Mouse (Mus musculus) spleen, adult 18-20 months (tissue): ENCODE data around the gene Dtnbp1.

Source experiments
- DNase-seq, 2 experiments: peaks; one replicate each; pipeline ENCODE4 v3.0.0; 2022; ENCODE audit warnings: mixed read lengths in 2 of 2

The Dtnbp1 gene

DNA sequence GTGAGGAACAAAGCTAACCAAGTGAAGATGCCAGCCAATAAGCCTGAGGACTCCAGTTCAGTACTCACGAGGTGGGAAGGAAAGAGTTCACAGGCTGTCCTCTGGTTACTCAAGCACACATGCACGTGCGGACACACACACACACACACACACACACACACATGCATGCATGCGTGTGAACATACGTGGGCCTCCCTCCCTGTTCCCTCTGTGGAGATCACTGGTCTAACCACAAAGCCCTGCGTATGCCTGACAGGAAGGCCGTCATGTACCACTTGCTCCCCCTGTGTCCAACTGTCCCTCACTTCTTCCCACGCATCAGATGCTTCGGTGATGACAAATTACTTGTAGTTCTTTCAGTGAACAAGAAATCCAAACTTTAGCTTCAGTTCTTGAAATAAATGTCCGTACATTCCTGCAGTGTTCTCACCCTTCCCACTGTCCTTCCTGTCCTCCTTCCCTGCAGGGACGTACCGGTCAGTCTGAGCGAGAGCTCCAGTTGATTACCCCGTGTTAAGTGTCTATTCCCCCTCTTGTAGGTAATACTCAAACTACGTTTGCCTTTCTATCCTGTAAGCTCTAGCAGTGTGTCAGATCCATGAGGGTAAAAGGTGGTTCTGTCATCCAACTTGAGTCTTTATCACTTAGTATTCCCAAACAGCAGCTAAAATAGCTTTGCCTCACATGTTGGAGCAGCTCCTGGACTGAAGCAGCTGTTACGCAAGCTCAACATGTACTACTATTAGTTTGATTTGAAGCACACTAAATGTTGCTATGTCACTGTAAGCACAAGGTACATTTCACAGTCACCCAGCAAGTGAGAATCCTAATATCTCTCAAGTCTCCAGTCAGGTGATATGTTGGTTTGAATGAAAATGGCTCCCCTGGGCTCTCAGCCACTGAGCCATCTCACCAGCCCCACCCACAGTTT lies 53.4 kb downstream of the Dtnbp1 start:
- no peak for DNase-seq

DNA sequence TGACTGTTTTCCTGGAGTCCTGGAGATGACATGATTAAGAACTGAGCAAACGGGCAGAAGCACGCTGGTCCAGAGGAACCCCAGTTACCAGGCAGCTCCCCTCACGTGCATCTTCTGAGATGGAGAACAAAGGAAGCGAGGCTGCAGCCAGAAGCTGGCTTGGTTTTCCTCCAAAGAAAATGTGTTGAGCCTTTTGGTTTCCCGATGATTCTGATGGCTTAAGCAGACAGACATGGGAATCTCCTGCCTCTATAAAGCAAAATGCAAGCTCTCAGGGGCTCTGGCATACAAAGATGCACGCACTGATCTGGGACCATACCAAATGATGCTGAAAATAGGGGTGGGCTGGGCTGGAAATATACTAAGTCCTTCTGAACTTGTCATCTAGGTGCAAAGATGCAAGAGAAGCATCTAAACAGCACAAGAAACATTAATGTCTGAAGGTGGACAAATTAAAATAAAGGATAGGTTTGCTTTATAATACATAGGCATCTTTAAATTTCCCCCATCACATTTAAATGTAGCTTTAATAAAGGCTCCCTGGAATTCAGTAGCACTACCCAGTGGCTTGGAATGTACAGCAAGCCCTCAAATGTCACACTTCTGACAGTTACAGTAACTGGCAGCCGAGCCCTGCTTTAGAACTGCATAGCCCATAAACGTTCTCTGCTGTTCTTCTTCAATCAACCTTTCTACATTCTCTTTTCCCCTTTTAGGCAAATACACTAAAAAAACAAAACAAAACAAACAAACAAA lies 54.9 kb downstream of the Dtnbp1 start:
- no peak for DNase-seq

DNA sequence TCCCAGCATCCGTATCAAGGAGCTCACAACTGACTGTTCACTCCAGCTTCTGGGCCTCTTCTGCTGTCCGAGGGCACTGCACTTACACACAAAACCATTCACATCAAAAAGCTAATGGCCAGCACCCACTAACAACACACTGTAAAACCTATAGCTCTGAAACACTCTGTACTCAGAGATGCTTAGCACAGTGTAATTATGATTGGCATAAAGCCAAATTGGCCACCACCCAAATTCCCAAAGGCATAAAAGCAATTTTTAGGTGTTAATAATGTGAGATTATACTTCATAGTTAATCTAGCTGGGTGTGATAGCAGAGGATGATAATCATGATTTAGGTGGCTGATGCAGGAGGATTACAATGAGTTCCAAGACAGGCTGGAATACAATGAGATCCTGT lies 58.3 kb downstream of the Dtnbp1 start:
- DNase-seq: no peak

DNA sequence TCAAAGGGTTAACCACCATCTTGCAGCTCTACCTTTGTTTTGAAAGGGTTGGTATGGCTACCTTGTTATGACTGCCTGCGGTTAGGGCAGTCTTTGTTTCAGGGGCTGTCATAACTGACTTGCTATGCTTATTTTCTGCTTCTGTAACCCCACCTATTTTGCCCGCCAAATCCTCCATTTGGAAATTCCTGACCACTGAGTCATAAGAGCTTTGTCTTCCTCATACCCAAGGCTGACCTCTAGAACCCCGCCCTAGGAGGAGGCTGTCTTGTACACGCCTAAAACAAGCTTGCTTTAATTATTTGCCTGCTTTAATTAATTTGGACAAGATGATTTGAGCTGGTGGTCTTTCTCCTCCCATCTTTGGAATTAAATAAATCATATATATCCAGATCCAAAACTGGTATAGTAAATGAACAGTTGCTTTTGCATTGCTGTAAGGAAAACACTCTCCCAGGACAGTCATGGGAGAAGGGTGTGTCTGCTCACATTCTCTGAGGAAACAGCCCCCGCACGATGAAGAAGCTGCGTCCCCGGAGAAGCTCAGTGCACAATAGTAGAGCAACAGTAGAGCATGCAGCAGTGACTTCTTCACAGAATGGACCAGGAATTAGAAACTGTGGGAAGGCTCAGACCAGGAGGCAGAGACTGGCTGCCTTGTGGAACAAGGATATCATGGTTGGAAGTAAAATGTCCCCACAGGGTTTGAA lies 62.5 kb downstream of the Dtnbp1 start:
- DNase-seq: no peak

DNA sequence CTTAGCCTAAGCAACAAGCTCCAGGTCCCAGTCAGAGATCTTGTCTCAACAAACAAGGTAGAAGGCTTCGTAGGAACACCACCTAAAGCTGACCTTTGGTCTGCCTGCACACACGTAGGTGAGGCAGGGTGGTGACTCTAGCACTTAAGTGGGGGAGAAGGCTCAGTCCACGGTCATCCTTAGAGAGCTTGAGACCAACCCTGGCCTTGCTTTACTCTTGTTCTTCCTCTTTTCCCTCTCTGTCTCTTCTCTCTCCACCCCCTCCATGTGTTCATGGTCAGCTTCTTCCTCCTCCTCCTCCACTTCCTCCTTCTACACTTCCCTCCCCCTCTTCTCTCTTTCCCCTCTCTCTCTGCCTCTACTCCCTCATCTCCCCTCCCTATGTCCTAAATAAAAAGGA lies 64.3 kb downstream of the Dtnbp1 start:
- no peak for DNase-seq

DNA sequence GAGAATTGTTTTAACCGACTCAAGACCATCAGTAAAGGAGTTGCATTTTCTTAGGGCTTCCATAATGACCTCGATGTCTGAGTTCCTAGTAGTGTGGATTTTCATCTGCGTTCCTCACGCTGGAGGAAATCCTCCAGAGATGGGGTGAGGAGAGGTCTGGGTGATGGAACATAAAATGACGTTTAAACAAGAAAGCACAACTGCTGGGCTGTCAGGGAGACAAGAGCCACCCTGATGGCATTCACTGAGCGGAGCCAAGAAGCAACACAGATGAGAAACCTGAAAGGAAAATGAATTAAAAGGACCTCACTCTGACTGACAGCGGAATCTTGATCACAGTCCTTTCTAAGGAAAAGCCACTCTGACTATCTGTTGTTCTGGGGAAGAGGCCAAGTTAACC lies 68.4 kb downstream of the Dtnbp1 start:
- no peak for DNase-seq

DNA sequence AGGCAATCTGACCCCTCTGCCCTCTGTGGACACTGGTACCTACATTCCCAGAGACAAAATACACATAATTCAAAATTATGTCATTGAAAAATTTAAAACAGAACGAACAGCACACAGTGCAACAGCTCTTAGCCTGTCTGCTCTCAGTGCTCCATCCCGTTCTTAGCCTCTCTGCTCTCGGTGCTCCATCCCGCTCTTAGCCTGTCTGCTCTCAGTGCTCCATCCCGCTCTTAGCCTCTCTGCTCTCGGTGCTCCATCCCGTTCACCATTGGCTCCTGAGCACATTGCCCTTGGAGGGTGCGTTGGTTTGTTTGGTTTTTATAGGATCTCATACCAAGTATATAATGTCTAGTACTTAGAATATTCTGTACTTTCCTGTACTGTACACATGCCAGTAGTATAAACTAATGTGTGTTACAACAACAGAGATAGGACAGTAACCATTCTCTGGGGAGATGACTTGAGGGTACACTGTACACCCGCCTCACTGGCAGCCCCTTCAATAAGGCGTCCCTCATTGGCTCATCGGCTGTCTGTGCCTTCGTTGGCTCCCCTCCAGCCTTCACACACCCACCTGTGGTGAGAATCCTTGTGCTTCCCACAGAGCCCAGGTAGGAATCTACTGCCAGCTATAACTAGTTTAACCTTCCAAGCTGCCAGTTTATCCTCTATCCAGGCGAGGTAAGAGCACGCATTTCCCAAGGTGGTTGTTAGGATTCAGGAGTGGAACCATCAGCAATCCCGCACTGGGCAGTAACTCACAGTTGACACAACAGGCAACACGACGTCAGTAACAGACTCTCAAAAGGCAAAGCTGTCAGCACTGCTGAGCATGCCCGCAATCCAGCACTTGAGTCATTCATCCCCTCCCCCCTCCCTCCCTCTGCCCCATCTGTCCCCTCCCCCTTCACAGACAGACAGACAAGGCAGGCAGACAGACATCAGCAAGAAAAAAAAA lies 69.4 kb downstream of the Dtnbp1 start:
- DNase-seq: no peak

DNA sequence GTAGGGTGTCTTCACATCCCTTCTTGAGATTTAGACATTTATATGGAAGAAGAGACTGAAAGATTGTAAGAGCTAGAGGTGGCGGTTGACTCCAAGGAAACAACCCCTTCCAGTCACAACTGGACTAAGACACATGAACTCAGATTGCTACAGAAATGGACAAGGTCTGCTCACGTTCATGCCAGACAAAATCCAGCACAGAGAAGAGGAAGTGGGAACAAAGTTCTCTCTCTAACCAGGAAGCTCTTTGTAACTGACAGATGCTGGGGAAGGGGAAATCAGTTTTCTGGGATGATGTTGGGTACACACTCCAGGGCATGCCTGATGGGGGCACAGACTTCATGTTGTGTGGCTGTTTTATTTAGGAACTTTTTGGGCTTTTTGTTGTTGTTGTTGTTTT lies 75.6 kb downstream of the Dtnbp1 start:
- no peak for DNase-seq

DNA sequence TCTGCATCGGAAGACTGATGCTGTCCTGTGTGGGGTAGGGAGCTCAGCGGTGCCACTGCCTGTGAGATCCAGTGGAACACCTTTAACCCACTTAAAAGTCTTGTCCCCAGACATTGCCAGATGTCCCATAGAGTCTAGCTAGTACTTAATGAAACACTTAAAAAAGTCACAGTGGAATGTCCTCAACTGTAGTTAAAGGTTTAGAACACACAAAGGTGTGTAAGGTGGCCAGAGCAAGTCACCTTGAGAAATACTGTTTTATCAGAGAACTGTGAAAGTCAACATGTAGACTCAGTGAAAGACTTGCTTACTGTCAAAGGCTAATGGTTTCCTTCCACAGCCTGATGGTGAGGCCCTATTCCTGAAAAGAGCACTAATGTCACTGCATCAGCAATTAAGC lies 76.8 kb downstream of the Dtnbp1 start:
- DNase-seq: no peak

DNA sequence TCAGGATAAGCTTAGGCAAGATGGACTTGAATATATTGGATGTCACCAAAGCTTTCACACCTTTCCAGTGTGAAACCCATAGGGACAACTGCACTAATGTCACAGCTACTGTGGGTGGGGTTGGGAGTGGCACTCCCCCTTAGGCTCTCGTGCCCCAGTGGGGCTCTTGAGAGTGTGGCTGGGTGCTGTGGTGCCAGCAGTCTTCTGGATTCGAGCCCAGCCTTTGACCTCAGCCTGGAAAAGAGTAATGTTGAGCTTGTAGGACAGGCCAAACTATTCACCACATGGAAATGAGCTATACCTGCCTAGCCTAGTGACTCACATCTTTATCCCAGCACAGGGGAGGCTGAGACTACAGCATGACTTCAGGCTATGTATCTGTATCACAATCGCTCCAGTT lies 77.9 kb downstream of the Dtnbp1 start:
- no peak for DNase-seq

DNA sequence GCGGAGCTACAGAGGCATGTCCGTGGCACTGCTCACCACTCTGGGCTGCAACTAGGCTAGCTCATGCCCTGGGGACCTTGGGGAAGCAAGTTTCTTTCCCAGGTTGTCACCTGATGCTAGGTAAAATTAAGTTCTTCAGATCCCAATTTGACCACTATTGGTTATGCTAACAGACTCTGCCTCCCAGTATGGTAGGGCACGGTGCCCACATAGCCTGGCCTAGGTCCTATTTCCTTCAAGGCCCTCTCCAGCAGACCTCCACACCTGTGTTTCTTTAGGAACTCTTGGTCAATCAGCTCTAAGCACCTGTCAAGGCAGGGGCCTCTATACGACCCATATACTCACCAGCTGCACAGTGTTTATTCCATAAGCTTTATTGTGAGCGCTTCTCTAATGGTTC lies 80.2 kb downstream of the Dtnbp1 start:
- no peak for DNase-seq

DNA sequence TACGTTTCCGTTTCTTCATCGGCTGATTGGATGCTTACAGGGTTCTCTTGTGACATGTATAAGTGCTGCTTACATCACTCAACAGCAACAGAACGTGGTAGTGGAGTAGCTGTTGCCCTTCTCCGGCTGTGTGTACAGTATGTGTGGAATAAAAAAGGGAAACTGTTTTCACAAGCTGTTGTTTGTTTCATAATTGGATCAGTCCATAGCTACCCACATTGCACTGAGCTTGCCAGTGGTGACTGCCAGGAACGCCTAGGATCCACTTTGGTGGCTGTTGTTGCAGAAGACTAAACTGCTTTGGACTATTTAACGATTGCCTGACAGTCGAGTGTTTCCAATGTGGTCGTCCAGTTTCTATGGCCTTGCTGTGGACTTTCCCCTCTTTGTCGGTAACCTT lies 80.9 kb downstream of the Dtnbp1 start:
- DNase-seq: no peak

DNA sequence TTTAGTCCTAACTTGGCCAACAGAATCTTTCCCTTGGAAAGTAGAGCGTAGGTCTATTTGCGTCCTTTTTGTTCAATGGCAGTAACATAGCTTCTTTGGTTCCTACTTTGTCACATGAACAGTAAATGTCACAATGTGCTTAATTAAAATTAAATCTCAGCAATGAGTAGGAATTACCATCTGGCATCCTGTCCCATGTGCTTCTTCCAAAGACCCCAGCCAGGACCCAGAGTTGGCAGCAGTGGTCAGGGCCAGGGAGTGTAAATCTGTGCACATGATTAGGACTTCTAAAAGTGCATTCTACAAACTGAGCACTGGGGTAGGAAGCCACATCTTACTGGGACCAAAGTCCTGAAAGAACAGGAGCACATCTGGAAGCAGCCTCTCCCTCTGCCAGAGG lies 83.7 kb downstream of the Dtnbp1 start:
- DNase-seq: no peak

DNA sequence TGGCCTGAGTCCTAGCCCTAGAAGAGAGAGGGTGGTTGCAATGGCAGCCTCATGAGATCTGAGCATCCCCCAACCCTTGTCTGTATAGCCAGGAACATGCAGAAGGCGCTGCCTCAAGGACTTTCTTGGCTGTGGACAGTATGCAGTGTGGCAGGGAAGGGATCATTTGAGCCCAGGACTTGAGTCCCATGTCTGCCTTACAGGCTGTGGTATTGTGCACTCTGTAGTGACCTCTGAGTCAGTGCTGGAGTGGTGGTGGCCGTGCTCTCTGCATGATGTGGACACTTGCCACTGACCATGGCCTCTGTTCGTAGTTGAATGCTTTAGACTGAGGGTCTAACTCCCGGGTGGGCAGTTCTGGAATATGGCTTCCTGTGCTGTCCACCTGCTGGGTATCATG lies 84.7 kb downstream of the Dtnbp1 start:
- DNase-seq: no peak

DNA sequence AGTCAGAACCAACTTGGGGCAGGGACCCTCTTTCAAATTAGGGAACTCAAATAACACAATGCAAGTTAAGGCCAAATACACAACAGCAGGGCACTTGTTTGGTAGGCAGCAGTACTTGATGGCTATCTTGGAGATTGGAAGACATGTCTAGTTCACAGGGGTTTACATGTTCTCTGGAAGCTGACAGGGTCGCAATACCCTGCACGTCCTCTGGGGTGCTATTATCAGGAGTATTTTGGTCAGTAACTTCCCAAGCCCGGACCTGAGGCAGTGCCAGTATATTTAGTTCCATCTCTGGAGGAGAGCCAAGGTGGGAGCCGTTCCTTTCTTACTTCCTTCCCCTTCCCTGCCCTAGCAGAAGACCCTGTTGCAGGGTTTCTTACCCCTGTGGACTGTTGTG lies 86.0 kb downstream of the Dtnbp1 start:
- DNase-seq: no peak

DNA sequence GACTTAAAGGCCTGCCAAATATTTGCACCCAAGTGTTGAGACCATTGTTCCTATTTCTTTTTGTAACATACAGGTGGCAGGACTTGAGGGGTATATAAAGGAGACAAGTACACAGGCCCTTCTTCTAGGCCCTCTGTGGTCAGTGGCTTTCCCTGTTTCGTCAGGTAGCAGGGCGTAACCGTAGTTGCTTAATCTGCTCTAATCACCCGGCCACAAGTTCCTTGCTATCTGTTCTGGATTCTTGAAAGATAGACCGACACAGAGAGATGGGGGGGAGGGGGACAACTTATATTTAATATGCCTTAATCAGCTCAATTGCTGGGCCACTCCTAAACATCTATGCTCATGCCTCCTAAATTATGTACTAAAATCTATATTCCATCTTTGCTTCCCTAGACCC lies 86.6 kb downstream of the Dtnbp1 start:
- no peak for DNase-seq

DNA sequence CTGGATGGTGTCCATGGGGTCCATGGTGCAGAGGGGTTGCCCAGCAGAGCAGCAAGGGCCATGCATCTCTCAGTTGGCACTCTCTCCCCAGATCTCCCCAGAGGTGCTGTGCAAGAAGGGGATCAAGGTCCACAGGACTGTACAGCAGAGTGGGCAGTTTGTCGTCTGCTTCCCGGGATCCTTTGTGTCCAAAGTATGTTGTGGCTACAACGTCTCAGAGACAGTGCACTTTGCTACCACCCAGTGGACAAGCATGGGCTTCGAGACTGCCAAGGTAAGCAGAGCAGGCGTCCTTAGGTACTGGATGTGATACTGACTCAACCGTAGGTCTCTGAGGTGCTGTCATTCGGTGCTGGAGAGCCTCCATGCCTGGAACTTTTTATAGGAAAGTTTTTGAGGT lies 88.4 kb downstream of the Dtnbp1 start:
- no peak for DNase-seq

DNA sequence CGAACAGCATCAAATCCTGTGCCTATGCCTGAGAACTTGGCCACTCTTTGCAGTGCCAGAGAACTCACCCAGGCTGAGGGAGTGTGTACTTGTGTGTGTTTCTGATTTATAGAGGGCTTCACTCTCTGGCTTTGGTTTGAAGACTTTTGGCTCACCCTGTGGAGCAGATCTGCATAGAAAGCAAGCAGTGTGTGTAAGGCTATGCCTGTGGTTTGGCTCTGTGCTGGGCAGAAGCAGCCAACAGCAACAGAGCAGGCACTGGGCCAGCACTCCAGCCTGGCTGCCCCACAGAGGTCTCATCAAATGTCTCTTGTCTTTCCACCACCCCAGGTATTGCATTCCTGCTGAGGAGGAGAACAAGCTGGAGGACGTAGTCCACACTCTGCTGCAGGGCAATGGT lies 89.1 kb downstream of the Dtnbp1 start:
- no peak for DNase-seq

DNA sequence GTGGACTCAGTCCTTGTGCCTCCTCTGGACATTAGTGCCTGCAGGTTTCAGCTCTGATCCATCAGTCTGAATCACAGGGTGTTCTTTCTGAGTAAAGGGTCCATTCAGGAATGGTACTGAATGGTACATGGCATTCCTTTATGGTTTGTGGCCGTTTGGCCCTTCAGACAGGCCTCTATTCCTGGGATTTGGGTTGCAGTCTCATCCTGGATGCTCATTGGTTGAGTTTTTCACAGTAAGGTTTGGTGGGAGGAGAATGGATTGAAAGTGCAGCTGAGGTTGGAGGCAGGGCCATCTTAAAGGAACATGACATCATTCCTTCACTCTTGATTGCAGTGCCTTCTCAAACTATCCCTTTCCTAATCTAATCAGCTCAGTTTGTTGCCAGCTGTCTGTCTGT lies 93.2 kb downstream of the Dtnbp1 start:
- no peak for DNase-seq

DNA sequence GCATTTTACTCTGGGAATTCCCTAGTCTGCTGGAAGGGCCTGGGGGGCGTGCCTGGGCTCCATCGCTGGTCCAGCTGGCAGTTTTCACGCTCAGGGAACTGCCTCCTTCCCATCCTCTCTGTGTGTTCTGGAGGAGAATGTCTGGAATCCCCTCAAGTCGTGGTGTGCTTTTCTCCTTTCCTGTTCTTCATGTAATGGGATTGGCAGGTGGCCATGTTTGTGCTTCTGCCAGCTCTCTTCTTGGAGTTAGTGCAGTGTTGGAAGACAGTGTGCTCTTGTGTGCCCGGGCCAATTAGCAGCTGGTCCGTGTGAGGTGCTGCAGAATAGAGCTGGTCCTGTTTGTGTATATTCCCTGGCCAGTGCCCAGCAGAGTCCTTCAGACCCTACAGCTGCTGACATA lies 94.2 kb downstream of the Dtnbp1 start:
- peak in 1 of 2 experiments; percentile 11 for DNase-seq

DNA sequence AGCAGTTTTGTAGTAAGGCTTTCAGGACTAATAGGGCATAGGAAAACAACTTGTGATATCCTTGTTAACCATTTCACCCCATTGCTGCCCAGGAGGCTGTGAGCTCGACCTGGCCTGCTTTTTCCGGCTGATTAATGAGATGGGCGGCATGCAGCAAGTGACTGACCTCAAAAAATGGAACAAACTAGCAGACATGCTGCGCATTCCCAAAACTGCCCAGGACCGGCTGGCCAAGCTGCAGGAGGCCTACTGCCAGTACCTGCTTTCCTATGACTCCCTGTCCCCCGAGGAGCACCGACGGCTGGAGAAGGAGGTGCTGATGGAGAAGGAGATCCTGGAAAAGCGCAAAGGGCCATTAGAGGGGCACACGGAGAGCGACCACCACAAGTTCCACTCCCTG lies 95.8 kb downstream of the Dtnbp1 start:
- no peak for DNase-seq

DNA sequence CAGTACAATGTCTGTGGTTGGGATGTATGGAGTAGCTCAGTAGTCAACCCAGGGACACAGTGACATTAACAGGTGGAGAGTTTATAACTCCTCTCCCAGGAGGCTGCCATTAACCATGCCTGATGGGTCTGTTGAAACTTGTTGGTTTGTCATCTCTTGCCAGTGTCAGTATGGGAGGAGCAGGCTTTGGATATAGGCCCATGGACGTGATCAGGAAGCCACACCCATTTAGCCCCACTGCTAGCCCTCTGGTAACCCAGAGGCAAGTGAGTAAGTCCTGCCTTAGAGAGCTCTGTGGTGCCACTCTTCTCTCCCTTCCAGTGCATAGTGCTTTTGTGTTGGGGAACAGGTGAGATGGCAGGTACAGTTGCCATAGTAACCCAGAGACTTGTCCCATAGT lies 97.7 kb downstream of the Dtnbp1 start:
- DNase-seq: no peak
